Mouse (Mus musculus) kidney, postnatal 0 days (tissue): ENCODE data around the gene Limk1. TPM values are rescaled to one million over a fixed set of nuclear protein-coding genes. Genes with fewer than 3 reads are reported as not detected.
A peak's percentile ranks its signal among the peaks of the same experiment; 100 is the strongest.

Experiments used
- ATAC-seq: fragments of 200-750 bp; cut with Nextera tagmentation; replicated peaks from 2 replicates; pipeline ENCODE4 v1.8.0; 2017; ENCODE audit warnings: low read depth, moderate number of reproducible peaks, moderate TSS enrichment, moderate library complexity; ENCODE audit not compliant: low FRiP score
- DNase-seq: peaks from one replicate; pipeline ENCODE4 v3.0.0-alpha.2; 2016; ENCODE audit warnings: low spot score
- H3K27ac ChIP-seq: fragments of 300-500 bp; sonication (generic); 2 replicates; pipeline ENCODE4 v1.5.1; 2014; ENCODE audit warnings: mild to moderate bottlenecking
- H3K27me3 ChIP-seq: fragments of 300-500 bp; sonication (generic); 2 replicates; pipeline ENCODE4 v1.6.1; 2014; ENCODE audit warnings: low read length, mixed read lengths; ENCODE audit not compliant: insufficient read depth
- H3K36me3 ChIP-seq: fragments of 300-500 bp; sonication (generic); 2 replicates; pipeline ENCODE4 v1.6.1; 2014; ENCODE audit warnings: low read length, mixed read lengths; ENCODE audit not compliant: insufficient read depth
- H3K4me1 ChIP-seq: fragments of 300-500 bp; sonication (generic); replicated peaks from 2 replicates; pipeline ENCODE4 v1.6.1; 2014; ENCODE audit warnings: antibody characterized with exemption, low read length, mixed read lengths; ENCODE audit not compliant: insufficient read depth
- H3K4me2 ChIP-seq: fragments of 300-500 bp; sonication (generic); 2 replicates; pipeline ENCODE4 v1.6.1; 2014; ENCODE audit warnings: mild to moderate bottlenecking, low read length, moderate library complexity, mixed read lengths
- H3K4me3 ChIP-seq: fragments of 300-500 bp; sonication (generic); replicated peaks from 2 replicates; pipeline ENCODE4 v1.5.1; 2014; ENCODE audit warnings: low read depth, low read length
- H3K9ac ChIP-seq: fragments of 300-500 bp; sonication (generic); 2 replicates; pipeline ENCODE4 v1.6.1; 2014; ENCODE audit warnings: low read depth, low read length
- H3K9me3 ChIP-seq: fragments of 300-500 bp; sonication (generic); replicated peaks from 2 replicates; pipeline ENCODE4 v1.6.1; 2016; ENCODE audit warnings: low read length, inconsistent platforms, mixed read lengths
- CTCF ChIP-seq: IDR thresholded peaks from 2 replicates; pipeline ENCODE4 v1.5.1; 2016; ENCODE audit warnings: antibody characterized with exemption, low read depth, mild to moderate bottlenecking, moderate library complexity
- WGBS: fragments of 180-500 bp; shearing (Covaris S2); extraction: QIAGEN DNeasy Blood & Tissue Kit; methylation state at CpG from one replicate; pipeline ENCODE4 v1.1.7; 2014; 5-methylcytosine and 5-hydroxymethylcytosine counted together
- polyA plus RNA-seq: library from polyadenylated mRNA; unstranded; fragments of >200 nt; fragmentation: Nextera tagmentation; extraction: Ambion mirVana; gene quantifications from 2 replicates; pipeline ENCODE4 v1.2.1, GENCODE M21; 2015

Limk1 gene
- polyA plus RNA-seq, 1 experiment from 2014 or later = 3.4 TPM

- no peak for TF ChIP-seq CTCF
- peaks cover 36% of the 10 kb centered on the region for H3K36me3 ChIP-seq
- WGBS = 64% methylated on average over 4 of the region's 4 CpGs
Observed at GRCm38 (mm10) chr5:134629508-134629907, 58.9 kb downstream of the Limk1 start.

GRCm38 (mm10) chr5:134622069-134622468 is 66.3 kb downstream of the Limk1 start:
- no peak for ATAC-seq
- TF ChIP-seq CTCF = no peak
- Histone ChIP-seq H3K9me3 (no peaks in the 10 kb centered on the region), H3K4me1 (no peaks in the 10 kb centered on the region), H3K36me3 (peaks cover 82% of the 10 kb centered on the region), H3K4me3 (no peak overlapping the region), H3K4me2 (no peak overlapping the region), H3K9ac (no peak overlapping the region), H3K27ac (no peak overlapping the region), H3K27me3 (no peaks in the 10 kb centered on the region)
- no peak for DNase-seq
- WGBS = 89% methylated on average over 2 of the region's 2 CpGs

More at GRCm38 (mm10) chr5:134629508-134629907, 58.9 kb downstream of the Limk1 start:
- H3K27ac ChIP-seq = no peak overlapping the region
- H3K4me1 ChIP-seq = no peaks in the 10 kb centered on the region
- ATAC-seq (peak; percentile 38; the same call in 1 of the 2 replicates), DNase-seq (no peak)
- H3K27me3 ChIP-seq = no peaks in the 10 kb centered on the region
- no peak overlapping the region for H3K9ac ChIP-seq
- no peak overlapping the region for H3K4me3 ChIP-seq
- H3K4me2 ChIP-seq = no peak overlapping the region
- H3K9me3 ChIP-seq = no peaks in the 10 kb centered on the region

GRCm38 (mm10) chr5:134621099-134621640 is 67.2 kb downstream of the Limk1 start:
- ATAC-seq = no peak
- Histone ChIP-seq H3K4me3 (no peak overlapping the region), H3K27me3 (no peaks in the 10 kb centered on the region), H3K9ac (no peak overlapping the region), H3K27ac (no peak overlapping the region), H3K4me2 (no peak overlapping the region), H3K9me3 (no peaks in the 10 kb centered on the region), H3K36me3 (peaks cover 73% of the 10 kb centered on the region), H3K4me1 (no peaks in the 10 kb centered on the region)
- WGBS = 85% methylated on average over 16 of the region's 16 CpGs
- DNase-seq = no peak
- no peak for TF ChIP-seq CTCF

- ATAC-seq (no peak), DNase-seq (no peak)
- no peak for TF ChIP-seq CTCF
- no peak overlapping the region for H3K9ac ChIP-seq
- H3K9me3 ChIP-seq = no peaks in the 10 kb centered on the region
- H3K4me3 ChIP-seq = no peak overlapping the region
- H3K36me3 ChIP-seq = peaks cover 67% of the 10 kb centered on the region
- no peak overlapping the region for H3K27ac ChIP-seq
- H3K4me1 ChIP-seq = no peaks in the 10 kb centered on the region
- no peaks in the 10 kb centered on the region for H3K27me3 ChIP-seq
- 94% methylated on average over 9 of the region's 9 CpGs for WGBS
- H3K4me2 ChIP-seq = no peak overlapping the region
Observed at GRCm38 (mm10) chr5:134620457-134620856, 67.9 kb downstream of the Limk1 start.

GRCm38 (mm10) chr5:134617071-134617470 is 71.3 kb downstream of the Limk1 start:
- Histone ChIP-seq H3K9me3 (no peaks in the 10 kb centered on the region), H3K4me1 (no peaks in the 10 kb centered on the region), H3K27me3 (no peaks in the 10 kb centered on the region), H3K36me3 (peaks cover 35% of the 10 kb centered on the region), H3K9ac (no peak overlapping the region), H3K27ac (no peak overlapping the region), H3K4me3 (no peak overlapping the region), H3K4me2 (no peak overlapping the region)
- 60% methylated on average over 3 of the region's 3 CpGs for WGBS
- no peak; the same call in 1 of the 2 replicates for ATAC-seq
- peak; percentile 85 for TF ChIP-seq CTCF
- peak; percentile 57 for DNase-seq

- Histone ChIP-seq H3K36me3 (peaks cover 22% of the 10 kb centered on the region), H3K4me1 (no peaks in the 10 kb centered on the region), H3K9ac (no peak overlapping the region), H3K27ac (no peak overlapping the region), H3K27me3 (no peaks in the 10 kb centered on the region), H3K9me3 (no peaks in the 10 kb centered on the region), H3K4me3 (no peak overlapping the region), H3K4me2 (no peak overlapping the region)
- no peak for TF ChIP-seq CTCF
- WGBS = 77% methylated on average over 4 of the region's 4 CpGs
- no peak for ATAC-seq
- DNase-seq = no peak
Observed at GRCm38 (mm10) chr5:134615780-134616179, 72.6 kb downstream of the Limk1 start.

GRCm38 (mm10) chr5:134615380-134615779 is 73.0 kb downstream of the Limk1 start:
- TF ChIP-seq CTCF = no peak
- DNase-seq (no peak), ATAC-seq (no peak)
- H3K9me3 ChIP-seq = no peaks in the 10 kb centered on the region
- peaks cover 18% of the 10 kb centered on the region for H3K36me3 ChIP-seq
- H3K4me1 ChIP-seq = no peaks in the 10 kb centered on the region
- no peak overlapping the region for H3K27ac ChIP-seq
- H3K27me3 ChIP-seq = no peaks in the 10 kb centered on the region
- WGBS = 83% methylated on average over 8 of the region's 8 CpGs
- H3K4me3 ChIP-seq = no peak overlapping the region
- no peak overlapping the region for H3K9ac ChIP-seq
- H3K4me2 ChIP-seq = no peak overlapping the region
